Mouse (Mus musculus): ENCODE data around the gene Ubac2.

DNA sequence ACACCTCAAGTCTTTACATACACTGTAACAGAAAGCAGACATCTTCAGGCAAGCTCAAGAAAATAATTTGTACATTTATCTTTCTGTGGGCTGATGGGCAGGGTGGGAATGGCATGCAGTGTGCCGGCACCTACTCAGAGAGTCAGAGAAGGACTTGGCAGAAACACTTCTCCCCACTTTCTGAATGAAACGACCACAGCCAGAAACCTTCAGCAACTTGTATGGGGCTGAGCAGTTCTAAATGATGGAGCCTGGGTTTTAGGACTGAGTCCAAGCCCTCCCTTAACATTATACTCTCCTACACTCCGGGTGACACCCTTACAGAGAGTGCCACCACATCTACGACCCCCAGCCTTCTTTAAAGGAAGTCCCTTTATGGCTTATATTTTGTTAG lies 85.5 kb downstream of the Ubac2 start:
- TF ChIP-seq EP300 (IDR thresholded peaks at IDR 0.05; ENCODE audit: low read depth) (no peak), CTCF (IDR thresholded peaks at IDR 0.05; ENCODE audit: low read depth) (no peak)
